Mouse (Mus musculus): ENCODE data around the gene Wdr26.

- TF ChIP-seq CTCF (IDR thresholded peaks at IDR 0.05; ENCODE audit: control insufficient read depth, insufficient read depth, insufficient read length) = no peak
- no peak for TF ChIP-seq USF1 (IDR thresholded peaks at IDR 0.05; ENCODE audit: low read depth)
- no peak for TF ChIP-seq MYOG (IDR thresholded peaks at IDR 0.05; ENCODE audit: control insufficient read depth, extremely low read depth, insufficient read length)
- TF ChIP-seq FOSL1 (IDR thresholded peaks at IDR 0.05; ENCODE audit: insufficient read depth, low read length, poor library complexity, severe bottlenecking) = no peak
Measured at GRCm38 (mm10) chr1:181138730-181139129, 73.1 kb downstream of the Wdr26 start.

All from C2C12 (cell line).